Mouse (Mus musculus): ENCODE data around the gene Ptpdc1. TPM values are rescaled to one million over a fixed set of nuclear protein-coding genes. Genes with fewer than 3 reads are reported as not detected.

Ptpdc1 gene
- polyA plus RNA-seq, 1 experiment from 2014 or later: 16.9 TPM

DNA sequence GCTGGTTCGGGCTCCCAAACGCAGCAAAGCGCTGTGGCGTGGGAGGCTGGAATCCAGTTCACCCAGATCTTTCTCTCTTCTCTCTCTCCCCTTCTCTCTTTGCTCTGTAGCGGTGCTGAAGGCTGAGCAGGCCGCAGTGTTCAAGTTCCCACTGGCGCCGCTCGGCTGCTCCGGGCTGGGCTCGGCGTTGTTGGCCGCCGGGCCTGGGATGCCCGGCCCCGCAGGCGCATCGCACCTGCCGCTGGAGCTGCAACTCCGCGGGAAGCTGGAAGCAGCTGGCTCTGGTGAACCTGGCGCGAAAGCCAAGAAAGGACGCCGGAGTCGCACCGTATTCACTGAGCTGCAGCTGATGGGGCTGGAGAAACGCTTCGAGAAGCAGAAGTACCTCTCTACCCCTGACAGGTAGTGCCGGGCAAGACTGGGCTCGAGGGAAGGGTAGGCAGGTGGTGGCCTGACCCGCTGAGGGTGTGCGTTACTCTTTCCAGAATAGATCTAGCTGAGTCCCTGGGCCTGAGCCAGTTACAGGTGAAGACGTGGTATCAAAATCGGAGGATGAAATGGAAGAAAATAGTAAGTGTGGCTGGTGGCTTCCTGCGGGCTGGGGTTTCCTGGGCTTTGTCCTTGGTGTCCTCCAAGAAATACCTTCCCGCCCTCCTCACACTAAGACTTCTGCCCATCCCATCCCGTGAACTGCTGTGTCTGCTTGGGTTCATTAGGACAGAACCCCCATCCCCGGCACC lies 39.6 kb upstream of the Ptpdc1 start:
- no peaks in the 10 kb centered on the region for H3K9me3 ChIP-seq (replicated peaks; ENCODE audit: control insufficient read depth, low read length)
- no peak for DNase-seq (ENCODE audit: low spot score)
- H3K9ac ChIP-seq (replicated peaks; ENCODE audit: low read length): peak overlapping the region; percentile 83
- H3K4me1 ChIP-seq (ENCODE audit: control insufficient read depth, insufficient read depth, low read length): peaks cover 15% of the 10 kb centered on the region
- H3K4me3 ChIP-seq (ENCODE audit: low read depth, low read length): peak overlapping the region; percentile 60
- ATAC-seq (replicated peaks; ENCODE audit: insufficient number of reproducible peaks, low FRiP score, low TSS enrichment, low read depth): no peak
- WGBS: 1% methylated on average over 39 of the region's 39 CpGs
- peak overlapping the region; percentile 86 for H3K4me2 ChIP-seq (ENCODE audit: low read depth, low read length)
- peaks cover 74% of the 10 kb centered on the region for H3K27me3 ChIP-seq (ENCODE audit: control insufficient read depth, insufficient read depth, low read length)
- no peak overlapping the region for H3K27ac ChIP-seq (replicated peaks; ENCODE audit: low read depth, low read length)
- no peaks in the 10 kb centered on the region for H3K36me3 ChIP-seq (replicated peaks; ENCODE audit: control insufficient read depth, insufficient read depth, low read depth, low read length)

GRCm38 (mm10) chr13:48663988-48664339 lies 38.5 kb upstream of the Ptpdc1 start:
- WGBS: 4% methylated on average over 7 of the region's 7 CpGs
- peak overlapping the region; percentile 83 for H3K9ac ChIP-seq (replicated peaks; ENCODE audit: low read length)
- H3K27ac ChIP-seq (replicated peaks; ENCODE audit: low read depth, low read length): 0 out of 2 replicates have a peak overlapping the region, but pooled peaks have one; percentile 28
- peaks cover 12% of the 10 kb centered on the region for H3K4me1 ChIP-seq (ENCODE audit: control insufficient read depth, insufficient read depth, low read length)
- no peak for DNase-seq (ENCODE audit: low spot score)
- no peaks in the 10 kb centered on the region for H3K9me3 ChIP-seq (replicated peaks; ENCODE audit: control insufficient read depth, low read length)
- no peaks in the 10 kb centered on the region for H3K36me3 ChIP-seq (replicated peaks; ENCODE audit: control insufficient read depth, insufficient read depth, low read depth, low read length)
- ATAC-seq (replicated peaks; ENCODE audit: insufficient number of reproducible peaks, low FRiP score, low TSS enrichment, low read depth): no peak
- peak overlapping the region; percentile 60 for H3K4me3 ChIP-seq (ENCODE audit: low read depth, low read length)
- H3K27me3 ChIP-seq (ENCODE audit: control insufficient read depth, insufficient read depth, low read length): peaks cover 70% of the 10 kb centered on the region
- peak overlapping the region; percentile 86 for H3K4me2 ChIP-seq (ENCODE audit: low read depth, low read length)

- Histone ChIP-seq H3K27me3 (ENCODE audit: control insufficient read depth, insufficient read depth, low read length) (peaks cover 67% of the 10 kb centered on the region), H3K4me3 (ENCODE audit: low read depth, low read length) (peak overlapping the region; percentile 60), H3K36me3 (replicated peaks; ENCODE audit: control insufficient read depth, insufficient read depth, low read depth, low read length) (no peaks in the 10 kb centered on the region), H3K9me3 (replicated peaks; ENCODE audit: control insufficient read depth, low read length) (no peaks in the 10 kb centered on the region), H3K27ac (replicated peaks; ENCODE audit: low read depth, low read length) (peak overlapping the region; percentile 56), H3K4me1 (ENCODE audit: control insufficient read depth, insufficient read depth, low read length) (peaks cover 9% of the 10 kb centered on the region), H3K4me2 (ENCODE audit: low read depth, low read length) (peak overlapping the region; percentile 86), H3K9ac (replicated peaks; ENCODE audit: low read length) (peak overlapping the region; percentile 83)
- no peak for DNase-seq (ENCODE audit: low spot score)
- ATAC-seq (replicated peaks; ENCODE audit: insufficient number of reproducible peaks, low FRiP score, low TSS enrichment, low read depth): no peak
- WGBS: 1% methylated on average over 54 of the region's 54 CpGs
Measured at GRCm38 (mm10) chr13:48663211-48663987, 37.9 kb upstream of the Ptpdc1 start.

DNA sequence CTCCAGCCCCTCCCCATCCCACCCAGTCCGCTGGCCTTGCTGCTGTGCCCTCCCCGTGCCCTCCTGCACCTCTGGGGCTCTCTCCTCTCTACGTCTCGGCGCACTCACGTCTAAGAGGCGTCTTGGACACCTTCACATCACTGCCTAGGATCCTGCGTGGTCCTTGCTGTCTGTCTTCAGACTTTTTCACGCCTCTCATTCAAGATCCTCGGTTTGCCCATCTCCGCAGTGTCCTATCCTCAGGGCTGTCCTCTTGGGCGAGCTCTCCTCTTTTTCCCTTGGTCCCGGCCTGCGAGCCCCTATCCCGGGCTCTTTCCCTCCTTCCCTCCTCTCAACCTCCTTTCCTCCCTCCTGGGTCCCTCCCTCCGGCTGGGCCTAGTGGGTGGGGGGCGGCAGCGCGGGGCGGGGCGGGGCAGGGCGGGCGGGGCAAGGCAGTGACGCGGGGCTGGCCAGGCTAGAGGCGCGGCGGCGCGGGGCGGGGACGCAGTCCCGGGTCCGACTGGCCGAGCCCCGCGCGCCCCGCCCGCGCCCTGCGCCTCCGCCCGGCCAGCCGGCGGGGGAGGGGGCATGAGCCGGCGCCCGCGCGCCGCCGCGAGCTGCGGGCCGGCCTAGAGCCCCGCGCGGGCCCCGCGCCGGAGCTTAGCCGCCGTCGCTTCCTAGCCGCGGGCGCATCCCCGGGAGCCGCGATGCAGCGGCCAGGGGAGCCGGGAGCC lies 37.1 kb upstream of the Ptpdc1 start, which contains the start of gene Barx1:
TSS of gene Barx1 (plus strand) at position 568 of the 713 bp plus-strand sequence.
- Histone ChIP-seq H3K4me2 (ENCODE audit: low read depth, low read length) (peak within 1 kb of the TSS; percentile 86), H3K4me1 (ENCODE audit: control insufficient read depth, insufficient read depth, low read length) (peaks cover 9% of the 10 kb centered on the region), H3K36me3 (replicated peaks; ENCODE audit: control insufficient read depth, insufficient read depth, low read depth, low read length) (no peaks in the 10 kb centered on the region), H3K27ac (replicated peaks; ENCODE audit: low read depth, low read length) (peak within 1 kb of the TSS; percentile 56), H3K27me3 (ENCODE audit: control insufficient read depth, insufficient read depth, low read length) (peaks cover 75% of the 10 kb centered on the region), H3K9me3 (replicated peaks; ENCODE audit: control insufficient read depth, low read length) (no peaks in the 10 kb centered on the region), H3K4me3 (ENCODE audit: low read depth, low read length) (peak within 1 kb of the TSS; percentile 60), H3K9ac (replicated peaks; ENCODE audit: low read length) (peak within 1 kb of the TSS; percentile 83)
- WGBS: under 1% methylated on average over 43 of the region's 73 CpGs
- ATAC-seq (replicated peaks; ENCODE audit: insufficient number of reproducible peaks, low FRiP score, low TSS enrichment, low read depth) (peak; percentile 49), DNase-seq (ENCODE audit: low spot score) (peak; percentile 72)

- DNase-seq (ENCODE audit: low spot score): no peak
- peak overlapping the region; percentile 23 for H3K4me2 ChIP-seq (ENCODE audit: low read depth, low read length)
- peaks cover 9% of the 10 kb centered on the region for H3K4me1 ChIP-seq (ENCODE audit: control insufficient read depth, insufficient read depth, low read length)
- no peak for ATAC-seq (replicated peaks; ENCODE audit: insufficient number of reproducible peaks, low FRiP score, low TSS enrichment, low read depth)
- H3K27ac ChIP-seq (replicated peaks; ENCODE audit: low read depth, low read length): no peak overlapping the region
- WGBS: 4% methylated on average over 1 of the region's 1 CpGs
- peak overlapping the region; percentile 60; the same call in 1 of the 2 replicates for H3K4me3 ChIP-seq (ENCODE audit: low read depth, low read length)
- no peaks in the 10 kb centered on the region for H3K36me3 ChIP-seq (replicated peaks; ENCODE audit: control insufficient read depth, insufficient read depth, low read depth, low read length)
- no peaks in the 10 kb centered on the region for H3K9me3 ChIP-seq (replicated peaks; ENCODE audit: control insufficient read depth, low read length)
- no peak overlapping the region; the same call in 1 of the 2 replicates for H3K9ac ChIP-seq (replicated peaks; ENCODE audit: low read length)
- H3K27me3 ChIP-seq (ENCODE audit: control insufficient read depth, insufficient read depth, low read length): peaks cover 79% of the 10 kb centered on the region
Measured at GRCm38 (mm10) chr13:48661561-48661960, 36.1 kb upstream of the Ptpdc1 start.

- 8% methylated on average over 6 of the region's 6 CpGs for WGBS
- H3K27me3 ChIP-seq (ENCODE audit: control insufficient read depth, insufficient read depth, low read length): peaks cover 79% of the 10 kb centered on the region
- H3K9me3 ChIP-seq (replicated peaks; ENCODE audit: control insufficient read depth, low read length): no peaks in the 10 kb centered on the region
- no peak overlapping the region for H3K27ac ChIP-seq (replicated peaks; ENCODE audit: low read depth, low read length)
- H3K4me2 ChIP-seq (ENCODE audit: low read depth, low read length): peak overlapping the region; percentile 23
- H3K4me1 ChIP-seq (ENCODE audit: control insufficient read depth, insufficient read depth, low read length): peaks cover 4% of the 10 kb centered on the region
- no peaks in the 10 kb centered on the region for H3K36me3 ChIP-seq (replicated peaks; ENCODE audit: control insufficient read depth, insufficient read depth, low read depth, low read length)
- H3K9ac ChIP-seq (replicated peaks; ENCODE audit: low read length): no peak overlapping the region
- no peak for DNase-seq (ENCODE audit: low spot score)
- H3K4me3 ChIP-seq (ENCODE audit: low read depth, low read length): no peak overlapping the region
- ATAC-seq (replicated peaks; ENCODE audit: insufficient number of reproducible peaks, low FRiP score, low TSS enrichment, low read depth): no peak
Measured at GRCm38 (mm10) chr13:48660741-48661140, 35.3 kb upstream of the Ptpdc1 start.

- DNase-seq (ENCODE audit: low spot score) (no peak), ATAC-seq (replicated peaks; ENCODE audit: insufficient number of reproducible peaks, low FRiP score, low TSS enrichment, low read depth) (no peak)
- no peaks in the 10 kb centered on the region for H3K36me3 ChIP-seq (replicated peaks; ENCODE audit: control insufficient read depth, insufficient read depth, low read depth, low read length)
- WGBS: 4% methylated on average over 11 of the region's 11 CpGs
- H3K9ac ChIP-seq (replicated peaks; ENCODE audit: low read length): no peak overlapping the region
- H3K4me1 ChIP-seq (ENCODE audit: control insufficient read depth, insufficient read depth, low read length): peaks cover 4% of the 10 kb centered on the region
- H3K27me3 ChIP-seq (ENCODE audit: control insufficient read depth, insufficient read depth, low read length): peaks cover 77% of the 10 kb centered on the region
- no peak overlapping the region for H3K27ac ChIP-seq (replicated peaks; ENCODE audit: low read depth, low read length)
- no peaks in the 10 kb centered on the region for H3K9me3 ChIP-seq (replicated peaks; ENCODE audit: control insufficient read depth, low read length)
- H3K4me2 ChIP-seq (ENCODE audit: low read depth, low read length): peak overlapping the region; percentile 39
- H3K4me3 ChIP-seq (ENCODE audit: low read depth, low read length): peak overlapping the region; percentile 13; the same call in 1 of the 2 replicates
Measured at GRCm38 (mm10) chr13:48660221-48660734, 34.8 kb upstream of the Ptpdc1 start.
